Mouse (Mus musculus) R1 (cell line): ENCODE results near the gene Csdc2.
"Not testable (repeated sequence)": the region's sequence is repeated elsewhere in the genome, so short reads cannot be mapped to it uniquely, and the experiment has no call there.

Experiments used
- DNase-seq: peaks from one replicate; pipeline ENCODE4 v3.0.0-alpha.2; 2018; ENCODE audit warnings: low read depth, low spot score

Csdc2 gene

GRCm38 (mm10) chr15:81936679-81937078 is at the start of gene Csdc2:
Gene Csdc2 (plus strand): TSS chr15:81936759.
- peak; percentile 57 for DNase-seq

GRCm38 (mm10) chr15:81886795-81887550 is 49.6 kb upstream of the Csdc2 start:
- no peak for DNase-seq

- DNase-seq, result no peak
Observed at GRCm38 (mm10) chr15:81889175-81889574, 47.4 kb upstream of the Csdc2 start.

GRCm38 (mm10) chr15:81891140-81891802 is 45.3 kb upstream of the Csdc2 start:
- DNase-seq, result no peak

- DNase-seq, result peak; percentile 81
Observed at GRCm38 (mm10) chr15:81891822-81892580, 44.6 kb upstream of the Csdc2 start.

- no peak for DNase-seq
Observed at GRCm38 (mm10) chr15:81894002-81894401, 42.6 kb upstream of the Csdc2 start.

GRCm38 (mm10) chr15:81896407-81896806 is 40.2 kb upstream of the Csdc2 start:
- no peak for DNase-seq

- no peak for DNase-seq
Observed at GRCm38 (mm10) chr15:81897607-81898285, 38.8 kb upstream of the Csdc2 start.

- no peak for DNase-seq
Observed at GRCm38 (mm10) chr15:81898751-81899150, 37.8 kb upstream of the Csdc2 start.

GRCm38 (mm10) chr15:81904939-81905338 is 31.6 kb upstream of the Csdc2 start:
- peak; percentile 74 for DNase-seq

- no peak for DNase-seq
Observed at GRCm38 (mm10) chr15:81907953-81908352, 28.6 kb upstream of the Csdc2 start.

GRCm38 (mm10) chr15:81908767-81909166 is 27.8 kb upstream of the Csdc2 start:
- not testable (repeated sequence) for DNase-seq

GRCm38 (mm10) chr15:81912498-81912897 is 24.1 kb upstream of the Csdc2 start:
- no peak for DNase-seq

GRCm38 (mm10) chr15:81914668-81915067 is 21.9 kb upstream of the Csdc2 start:
- no peak for DNase-seq

GRCm38 (mm10) chr15:81915663-81916062 is 20.9 kb upstream of the Csdc2 start:
- no peak for DNase-seq

GRCm38 (mm10) chr15:81917201-81917600 is 19.4 kb upstream of the Csdc2 start:
- no peak for DNase-seq

- DNase-seq, result peak; percentile 79
Observed at GRCm38 (mm10) chr15:81917621-81918463, 18.7 kb upstream of the Csdc2 start.

GRCm38 (mm10) chr15:81919062-81919461 is 17.5 kb upstream of the Csdc2 start:
- DNase-seq, result no peak

GRCm38 (mm10) chr15:81920546-81921217 is 15.9 kb upstream of the Csdc2 start:
- DNase-seq, result no peak

- DNase-seq, result no peak
Observed at GRCm38 (mm10) chr15:81921255-81921654, 15.3 kb upstream of the Csdc2 start.
